Mouse (Mus musculus) large intestine, adult 2 months (tissue): ENCODE results near the gene Gpr141. TPM values are rescaled to one million over a fixed set of nuclear protein-coding genes. Genes with fewer than 3 reads are reported as not detected.

ENCODE experiments used
- DNase-seq: peaks from one replicate; pipeline ENCODE4 v3.0.0-alpha.2; 2012; ENCODE audit warnings: low read depth, low spot score
- WGBS: fragments of 180-500 bp; shearing (Covaris S2); methylation state at CpG from one replicate; pipeline ENCODE4 v1.1.7; 2018; 5-methylcytosine and 5-hydroxymethylcytosine counted together
- polyA plus RNA-seq: library from polyadenylated mRNA; depleted of rRNA; stranded (reverse); fragments of >200 nt; gene quantifications from 2 replicates; pipeline ENCODE4 v1.2.3, GENCODE M21; 2012; rRNA removed

The Gpr141 gene
- polyA plus RNA-seq, 1 experiment = 0.10 TPM

GRCm38 (mm10) chr13:19744536-19744935 lies 79.5 kb downstream of the Gpr141 start:
- DNase-seq = no peak
- 84% methylated on average over 5 of the region's 5 CpGs for WGBS

- WGBS = 86% methylated on average over 5 of the region's 5 CpGs
- no peak for DNase-seq
Observed at GRCm38 (mm10) chr13:19734597-19734996, 89.5 kb downstream of the Gpr141 start.

- DNase-seq = no peak
Observed at GRCm38 (mm10) chr13:19730826-19731225, 93.2 kb downstream of the Gpr141 start.

GRCm38 (mm10) chr13:19718954-19719353 lies 105.1 kb downstream of the Gpr141 start:
- WGBS = 29% methylated on average over 5 of the region's 5 CpGs
- no peak for DNase-seq

More at GRCm38 (mm10) chr13:19730826-19731225, 93.2 kb downstream of the Gpr141 start:
- WGBS = 48% methylated on average over 2 of the region's 2 CpGs

GRCm38 (mm10) chr13:19717201-19717600 lies 106.9 kb downstream of the Gpr141 start:
- WGBS = 85% methylated on average over 2 of the region's 2 CpGs
- no peak for DNase-seq

- WGBS = 74% methylated on average over 4 of the region's 4 CpGs
- no peak for DNase-seq
Observed at GRCm38 (mm10) chr13:19703806-19704205, 120.3 kb downstream of the Gpr141 start.

GRCm38 (mm10) chr13:19701443-19702078 lies 122.5 kb downstream of the Gpr141 start:
- 57% methylated on average over 11 of the region's 11 CpGs for WGBS
- DNase-seq = no peak

- DNase-seq = no peak
- WGBS = 61% methylated on average over 4 of the region's 4 CpGs
Observed at GRCm38 (mm10) chr13:19700733-19701442, 123.2 kb downstream of the Gpr141 start.

Other genes with a start within 250 kb of the Gpr141 start
- 3.5 and 4.2 TPM in 2 replicates for gene Epdr1, start 204.3 kb downstream of the Gpr141 start, polyA plus RNA-seq
- 0.43 and 0.52 TPM in 2 replicates for gene Sfrp4, start 201.2 kb downstream of the Gpr141 start, polyA plus RNA-seq
- gene Nme8, start 126.5 kb downstream of the Gpr141 start, polyA plus RNA-seq = not detected in 2 replicates